Mouse (Mus musculus) WW6 (cell line): ENCODE results near the gene Cep89.

Source experiments
- DNase-seq: peaks from one replicate; pipeline ENCODE4 v3.0.0-alpha.2; 2013; ENCODE audit warnings: low read depth, low spot score

The Cep89 gene

DNA sequence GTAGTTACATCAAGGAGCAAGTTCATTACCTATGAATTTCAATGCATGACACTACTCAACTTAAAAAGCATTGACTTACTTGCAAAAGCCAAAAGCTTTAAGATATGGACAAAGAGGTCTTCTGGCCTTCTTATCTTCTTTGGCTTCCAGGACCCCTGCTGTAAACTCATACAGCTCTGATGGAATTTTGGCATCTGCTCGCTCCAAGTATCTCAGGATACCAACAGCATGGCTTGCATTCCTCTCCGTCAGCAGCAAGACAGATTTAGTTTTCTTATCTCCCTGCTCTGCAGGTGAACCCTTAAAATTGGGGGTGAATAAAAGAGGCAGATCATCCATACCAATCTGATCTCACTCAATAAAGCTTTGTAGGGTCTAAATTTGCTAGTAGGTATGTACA, 88.3 kb downstream of the Cep89 start:
- no peak for DNase-seq

DNA sequence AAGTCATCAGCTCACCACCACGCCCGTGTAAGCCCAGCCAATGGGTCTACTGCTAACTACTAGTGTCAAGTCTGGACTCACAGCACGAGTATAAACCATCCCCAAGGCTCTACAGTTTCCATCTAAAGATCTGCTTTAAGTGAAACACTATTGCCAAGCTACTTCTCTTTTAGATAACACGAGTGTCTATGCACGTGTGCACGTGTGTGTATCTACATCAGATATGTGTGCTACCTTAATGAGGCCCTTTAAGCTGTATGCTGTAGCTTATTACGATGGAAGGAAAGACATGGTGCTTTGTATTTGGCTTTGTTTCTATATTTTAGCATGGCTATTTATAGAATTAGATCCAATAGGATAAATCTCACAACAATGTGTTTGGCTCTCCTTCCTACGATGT, 89.7 kb downstream of the Cep89 start:
- no peak for DNase-seq
